Mouse (Mus musculus) midbrain, postnatal 0 days (tissue): ENCODE measurements around the gene Btnl6. TPM values are rescaled to one million over a fixed set of nuclear protein-coding genes. Genes with fewer than 3 reads are reported as not detected.
"Not testable (repeated sequence)": the region's sequence is repeated elsewhere in the genome, so short reads cannot be mapped to it uniquely, and the experiment has no call there.

Experiments
- ATAC-seq: fragments of 200-750 bp; cut with Nextera tagmentation; 2 replicates; pipeline ENCODE4 v1.8.0; 2017; ENCODE audit warnings: moderate number of reproducible peaks, mild to moderate bottlenecking, moderate TSS enrichment, moderate library complexity; ENCODE audit not compliant: low FRiP score
- DNase-seq: peaks from one replicate; pipeline ENCODE4 v3.0.0-alpha.2; 2015; ENCODE audit warnings: low spot score
- H3K27ac ChIP-seq: fragments of 300-500 bp; sonication (generic); 2 replicates; pipeline ENCODE4 v1.5.1; 2014; ENCODE audit warnings: low read depth, mild to moderate bottlenecking, low read length, mixed read lengths
- H3K27me3 ChIP-seq: fragments of 300-500 bp; sonication (generic); 2 replicates; pipeline ENCODE4 v1.6.1; 2014; ENCODE audit warnings: low read length, control low read depth, mixed read lengths; ENCODE audit not compliant: insufficient read depth
- H3K36me3 ChIP-seq: fragments of 300-500 bp; sonication (generic); 2 replicates; pipeline ENCODE4 v1.6.1; 2014; ENCODE audit warnings: low read length, control low read depth, mixed read lengths; ENCODE audit not compliant: insufficient read depth
- H3K4me1 ChIP-seq: fragments of 300-500 bp; sonication (generic); 2 replicates; pipeline ENCODE4 v1.6.1; 2014; ENCODE audit warnings: mild to moderate bottlenecking, control low read depth, antibody characterized with exemption, low read length, mixed read lengths; ENCODE audit not compliant: insufficient read depth
- H3K4me2 ChIP-seq: fragments of 300-500 bp; sonication (generic); 2 replicates; pipeline ENCODE4 v1.6.1; 2014; ENCODE audit warnings: low read depth, mild to moderate bottlenecking, low read length, mixed read lengths; ENCODE audit not compliant: poor library complexity, severe bottlenecking
- H3K4me3 ChIP-seq: fragments of 300-500 bp; sonication (generic); 2 replicates; pipeline ENCODE4 v1.5.1; 2014; ENCODE audit warnings: low read depth, mild to moderate bottlenecking, low read length, moderate library complexity
- H3K9ac ChIP-seq: fragments of 300-500 bp; sonication (generic); replicated peaks from 2 replicates; pipeline ENCODE4 v1.6.1; 2014; ENCODE audit warnings: mild to moderate bottlenecking, low read length, moderate library complexity, mixed read lengths; ENCODE audit not compliant: poor library complexity, severe bottlenecking
- H3K9me3 ChIP-seq: fragments of 300-500 bp; sonication (generic); 2 replicates; pipeline ENCODE4 v1.6.1; 2016; ENCODE audit warnings: low read length, control low read depth
- CTCF ChIP-seq: IDR thresholded peaks from 2 replicates; pipeline ENCODE4 v1.5.1; 2016; ENCODE audit warnings: antibody characterized with exemption, mild to moderate bottlenecking
- WGBS: fragments of 180-500 bp; shearing (Covaris S2); extraction: QIAGEN DNeasy Blood & Tissue Kit; methylation state at CpG from one replicate; pipeline ENCODE4 v1.1.7; 2014; 5-methylcytosine and 5-hydroxymethylcytosine counted together
- polyA plus RNA-seq: library from polyadenylated mRNA; unstranded; fragments of >200 nt; fragmentation: Nextera tagmentation; extraction: Ambion mirVana; gene quantifications from 2 replicates; pipeline ENCODE4 v1.2.1, GENCODE M21; 2015
- total RNA-seq: library from RNA; depleted of rRNA; stranded (reverse); fragments of >200 nt; gene quantifications from 2 replicates; pipeline ENCODE4 v1.2.3, GENCODE M21; 2014; rRNA removed

Btnl6 gene
- total and polyA plus RNA-seq, 2 experiments from 2014 or later, result not detected

GRCm38 (mm10) chr17:34470491-34470890 is 46.7 kb downstream of the Btnl6 start:
- Histone ChIP-seq H3K9ac (no peak overlapping the region), H3K9me3 (no peaks in the 10 kb centered on the region), H3K4me3 (no peak overlapping the region), H3K27me3 (no peaks in the 10 kb centered on the region), H3K27ac (no peak overlapping the region), H3K36me3 (no peaks in the 10 kb centered on the region), H3K4me1 (no peaks in the 10 kb centered on the region), H3K4me2 (no peak overlapping the region)
- WGBS, result 90% methylated on average over 2 of the region's 2 CpGs
- no peak for TF ChIP-seq CTCF
- DNase-seq (no peak), ATAC-seq (no peak)

- DNase-seq, H3K4me2 ChIP-seq, H3K4me3 ChIP-seq, H3K27me3 ChIP-seq, H3K9ac ChIP-seq, ATAC-seq, H3K9me3 ChIP-seq, H3K4me1 ChIP-seq, H3K36me3 ChIP-seq, H3K27ac ChIP-seq: not testable (repeated sequence)
These were observed 51.2 kb downstream of the Btnl6 start for GRCm38 (mm10) chr17:34465906-34466305.

GRCm38 (mm10) chr17:34459255-34459654 is 57.9 kb downstream of the Btnl6 start:
- Histone ChIP-seq H3K36me3 (no peaks in the 10 kb centered on the region), H3K4me2 (no peak overlapping the region), H3K27ac (no peak overlapping the region), H3K27me3 (no peaks in the 10 kb centered on the region), H3K9ac (no peak overlapping the region), H3K4me1 (no peaks in the 10 kb centered on the region), H3K4me3 (no peak overlapping the region), H3K9me3 (no peaks in the 10 kb centered on the region)
- ATAC-seq (no peak), DNase-seq (no peak)
- no peak for TF ChIP-seq CTCF
- 87% methylated on average over 3 of the region's 3 CpGs for WGBS

Other genes starting within 250 kb of the Btnl6 start
- gene H2-Aa, start 229.5 kb downstream of the Btnl6 start, total RNA-seq, result 0.66 TPM in 1 of 2 replicates, not detected in the other
- 0.29 and 0.81 TPM in 2 replicates for gene H2-Aa, start 229.5 kb downstream of the Btnl6 start, polyA plus RNA-seq
- 0.88 and 1.7 TPM in 2 replicates for gene H2-Eb1, start 211.5 kb downstream of the Btnl6 start, total RNA-seq
- 5.0 and 5.2 TPM in 2 replicates for gene H2-Eb1, start 211.5 kb downstream of the Btnl6 start, polyA plus RNA-seq
- gene H2-Eb2, start 191.7 kb downstream of the Btnl6 start, total RNA-seq, result 0.22 and 0.33 TPM in 2 replicates
- gene H2-Eb2, start 191.7 kb downstream of the Btnl6 start, polyA plus RNA-seq, result 0.06 and 0.09 TPM in 2 replicates
- gene Btnl2, start 162.5 kb downstream of the Btnl6 start, total RNA-seq, result not detected in 2 replicates
- gene Btnl2, start 162.5 kb downstream of the Btnl6 start, polyA plus RNA-seq, result not detected in 2 replicates
- not detected in 2 replicates for gene Btnl1, start 140.2 kb downstream of the Btnl6 start, total RNA-seq
- gene Btnl1, start 140.2 kb downstream of the Btnl6 start, polyA plus RNA-seq, result not detected in 2 replicates
- 2.0 and 9.2 TPM in 2 replicates for gene BC051142, start 118.5 kb downstream of the Btnl6 start, total RNA-seq
- 6.7 and 7.8 TPM in 2 replicates for gene BC051142, start 118.5 kb downstream of the Btnl6 start, polyA plus RNA-seq
- gene Btnl4, start 40.0 kb downstream of the Btnl6 start, total RNA-seq, result not detected in 2 replicates
- gene Btnl4, start 40.0 kb downstream of the Btnl6 start, polyA plus RNA-seq, result not detected in 2 replicates
- 8.8 and 44.3 TPM in 2 replicates for gene Notch4, start 46.9 kb upstream of the Btnl6 start, total RNA-seq
- gene Notch4, start 46.9 kb upstream of the Btnl6 start, polyA plus RNA-seq, result 3.8 and 6.1 TPM in 2 replicates
- gene Gpsm3, start 72.5 kb upstream of the Btnl6 start, total RNA-seq, result 1.2 and 4.4 TPM in 2 replicates
- 5.5 and 6.9 TPM in 2 replicates for gene Gpsm3, start 72.5 kb upstream of the Btnl6 start, polyA plus RNA-seq
- gene Pbx2, start 73.9 kb upstream of the Btnl6 start, total RNA-seq, result 84.8 and 95.6 TPM in 2 replicates
- 9.5 and 9.6 TPM in 2 replicates for gene Pbx2, start 73.9 kb upstream of the Btnl6 start, polyA plus RNA-seq
- gene Ager, start 80.5 kb upstream of the Btnl6 start, total RNA-seq, result 1.7 and 2.1 TPM in 2 replicates
- 1.6 and 2.0 TPM in 2 replicates for gene Ager, start 80.5 kb upstream of the Btnl6 start, polyA plus RNA-seq
- gene Rnf5, start 86.3 kb upstream of the Btnl6 start, total RNA-seq, result 57.6 and 59.0 TPM in 2 replicates
- 236 and 242 TPM in 2 replicates for gene Rnf5, start 86.3 kb upstream of the Btnl6 start, polyA plus RNA-seq
- 265 and 383 TPM in 2 replicates for gene Agpat1, start 86.9 kb upstream of the Btnl6 start, total RNA-seq
- gene Agpat1, start 86.9 kb upstream of the Btnl6 start, polyA plus RNA-seq, result 103 and 106 TPM in 2 replicates
- gene Egfl8, start 98.6 kb upstream of the Btnl6 start, total RNA-seq, result 3.2 and 6.0 TPM in 2 replicates
- gene Egfl8, start 98.6 kb upstream of the Btnl6 start, polyA plus RNA-seq, result 4.9 and 5.0 TPM in 2 replicates
- gene Ppt2, start 111.2 kb upstream of the Btnl6 start, total RNA-seq, result 21.1 and 31.0 TPM in 2 replicates
- gene Ppt2, start 111.2 kb upstream of the Btnl6 start, polyA plus RNA-seq, result 18.0 and 20.8 TPM in 2 replicates
- gene Prrt1, start 112.2 kb upstream of the Btnl6 start, total RNA-seq, result 9.1 and 15.1 TPM in 2 replicates
- gene Prrt1, start 112.2 kb upstream of the Btnl6 start, polyA plus RNA-seq, result 13.3 and 14.0 TPM in 2 replicates
- 6.2 and 7.2 TPM in 2 replicates for gene Fkbpl, start 127.4 kb upstream of the Btnl6 start, total RNA-seq
- gene Fkbpl, start 127.4 kb upstream of the Btnl6 start, polyA plus RNA-seq, result 10.7 and 12.9 TPM in 2 replicates
- gene Atf6b, start 129.8 kb upstream of the Btnl6 start, total RNA-seq, result 47.9 and 57.4 TPM in 2 replicates
- 83.0 and 86.0 TPM in 2 replicates for gene Atf6b, start 129.8 kb upstream of the Btnl6 start, polyA plus RNA-seq
- 3.5 and 4.2 TPM in 2 replicates for gene Tnxb, start 153.2 kb upstream of the Btnl6 start, total RNA-seq
- gene Tnxb, start 153.2 kb upstream of the Btnl6 start, polyA plus RNA-seq, result 0.26 and 0.30 TPM in 2 replicates
- 1.2 and 1.5 TPM in 2 replicates for gene C4b, start 226.5 kb upstream of the Btnl6 start, total RNA-seq
- gene C4b, start 226.5 kb upstream of the Btnl6 start, polyA plus RNA-seq, result 0.67 and 0.76 TPM in 2 replicates